Mouse (Mus musculus) cerebellum, adult 9-11 months (tissue): ENCODE results near the gene Skil.
"Not testable (repeated sequence)": the region's sequence is repeated elsewhere in the genome, so short reads cannot be mapped to it uniquely, and the experiment has no call there.

Experiments
- DNase-seq: peaks from one replicate; pipeline ENCODE4 v3.0.0; 2022

Skil gene

GRCm38 (mm10) chr3:31134246-31134645 lies 39.4 kb downstream of the Skil start:
- DNase-seq: no peak

- no peak for DNase-seq
Observed at GRCm38 (mm10) chr3:31134696-31135095, 39.8 kb downstream of the Skil start.

GRCm38 (mm10) chr3:31136591-31136990 lies 41.7 kb downstream of the Skil start:
- not testable (repeated sequence) for DNase-seq

GRCm38 (mm10) chr3:31138454-31139424 lies 43.9 kb downstream of the Skil start:
- peak; percentile 46 for DNase-seq

- no peak for DNase-seq
Observed at GRCm38 (mm10) chr3:31141621-31142020, 46.8 kb downstream of the Skil start.

GRCm38 (mm10) chr3:31145222-31145621 lies 50.4 kb downstream of the Skil start:
- DNase-seq: not testable (repeated sequence)

- peak; percentile 78 for DNase-seq
Observed at GRCm38 (mm10) chr3:31145641-31146290, 50.9 kb downstream of the Skil start.

- no peak for DNase-seq
Observed at GRCm38 (mm10) chr3:31148595-31148994, 53.7 kb downstream of the Skil start.

- DNase-seq: no peak
Observed at GRCm38 (mm10) chr3:31149706-31150105, 54.8 kb downstream of the Skil start, which contains the start of gene Cldn11. Gene Cldn11 (plus strand): TSS chr3:31149920.

- DNase-seq: no peak
Observed at GRCm38 (mm10) chr3:31152108-31152507, 57.2 kb downstream of the Skil start.

- DNase-seq: no peak
Observed at GRCm38 (mm10) chr3:31156126-31156525, 61.3 kb downstream of the Skil start.

- no peak for DNase-seq
Observed at GRCm38 (mm10) chr3:31157776-31158175, 62.9 kb downstream of the Skil start.

- DNase-seq: no peak
Observed at GRCm38 (mm10) chr3:31160046-31160445, 65.2 kb downstream of the Skil start.

GRCm38 (mm10) chr3:31161336-31161735 lies 66.5 kb downstream of the Skil start:
- no peak for DNase-seq

GRCm38 (mm10) chr3:31162860-31163259 lies 68.0 kb downstream of the Skil start:
- no peak for DNase-seq

- DNase-seq: no peak
Observed at GRCm38 (mm10) chr3:31165803-31166202, 70.9 kb downstream of the Skil start.

GRCm38 (mm10) chr3:31166365-31166871 lies 71.6 kb downstream of the Skil start:
- peak; percentile 36 for DNase-seq
